Mouse (Mus musculus): ENCODE results near the gene Trf.

Gene Trf

GRCm38 (mm10) chr9:103230151-103230951 is at the start of gene Trf, which contains the start of gene Gm20425:
Trf (minus strand) TSS chr9:103230444.
Gm20425 (minus strand) TSS chr9:103230307.
- DNase-seq (ENCODE audit: low read depth, low spot score) = no peak

GRCm38 (mm10) chr9:103276876-103277275 is 46.6 kb upstream of the Trf start:
- DNase-seq (ENCODE audit: low read depth, low spot score) = no peak

- DNase-seq (ENCODE audit: low read depth, low spot score) = no peak
Observed at GRCm38 (mm10) chr9:103275676-103276075, 45.4 kb upstream of the Trf start.

GRCm38 (mm10) chr9:103274819-103275218 is 44.6 kb upstream of the Trf start:
- DNase-seq (ENCODE audit: low read depth, low spot score) = no peak

- no peak for DNase-seq (ENCODE audit: low read depth, low spot score)
Observed at GRCm38 (mm10) chr9:103271104-103271503, 40.9 kb upstream of the Trf start.

GRCm38 (mm10) chr9:103265778-103266177 is 35.5 kb upstream of the Trf start:
- no peak for DNase-seq (ENCODE audit: low read depth, low spot score)

GRCm38 (mm10) chr9:103252906-103253305 is 22.7 kb upstream of the Trf start:
- DNase-seq (ENCODE audit: low read depth, low spot score) = no peak

GRCm38 (mm10) chr9:103248618-103249017 is 18.4 kb upstream of the Trf start:
- no peak for DNase-seq (ENCODE audit: low read depth, low spot score)

GRCm38 (mm10) chr9:103246526-103247168 is 16.4 kb upstream of the Trf start:
- DNase-seq (ENCODE audit: low read depth, low spot score) = no peak

GRCm38 (mm10) chr9:103243640-103244039 is 13.4 kb upstream of the Trf start:
- no peak for DNase-seq (ENCODE audit: low read depth, low spot score)

- DNase-seq (ENCODE audit: low read depth, low spot score) = no peak
Observed at GRCm38 (mm10) chr9:103241206-103241605, 11.0 kb upstream of the Trf start.

GRCm38 (mm10) chr9:103239471-103239870 is 9.2 kb upstream of the Trf start:
- DNase-seq (ENCODE audit: low read depth, low spot score) = no peak

GRCm38 (mm10) chr9:103234565-103235165 is 4.4 kb upstream of the Trf start:
- DNase-seq (ENCODE audit: low read depth, low spot score) = no peak

GRCm38 (mm10) chr9:103234059-103234458 is 3.8 kb upstream of the Trf start:
- DNase-seq (ENCODE audit: low read depth, low spot score) = no peak

GRCm38 (mm10) chr9:103233006-103233395 is 2.8 kb upstream of the Trf start:
- no peak for DNase-seq (ENCODE audit: low read depth, low spot score)

- DNase-seq (ENCODE audit: low read depth, low spot score) = no peak
Observed at GRCm38 (mm10) chr9:103232232-103233005, 2.2 kb upstream of the Trf start.

GRCm38 (mm10) chr9:103229037-103229867 is 992 bp downstream of the Trf start:
- DNase-seq (ENCODE audit: low read depth, low spot score) = no peak

- no peak for DNase-seq (ENCODE audit: low read depth, low spot score)
Observed at GRCm38 (mm10) chr9:103228370-103229003, 1.8 kb downstream of the Trf start.

GRCm38 (mm10) chr9:103227760-103228159 is 2.5 kb downstream of the Trf start:
- no peak for DNase-seq (ENCODE audit: low read depth, low spot score)

GRCm38 (mm10) chr9:103226806-103227205 is 3.4 kb downstream of the Trf start:
- DNase-seq (ENCODE audit: low read depth, low spot score) = no peak

All from c-Kit-negative CD71-positive TER-119-positive erythroid progenitor cells, embryonic 14.5 days (primary cell).